Mouse (Mus musculus): Measurements from ENCODE around the gene Grn.

DNA sequence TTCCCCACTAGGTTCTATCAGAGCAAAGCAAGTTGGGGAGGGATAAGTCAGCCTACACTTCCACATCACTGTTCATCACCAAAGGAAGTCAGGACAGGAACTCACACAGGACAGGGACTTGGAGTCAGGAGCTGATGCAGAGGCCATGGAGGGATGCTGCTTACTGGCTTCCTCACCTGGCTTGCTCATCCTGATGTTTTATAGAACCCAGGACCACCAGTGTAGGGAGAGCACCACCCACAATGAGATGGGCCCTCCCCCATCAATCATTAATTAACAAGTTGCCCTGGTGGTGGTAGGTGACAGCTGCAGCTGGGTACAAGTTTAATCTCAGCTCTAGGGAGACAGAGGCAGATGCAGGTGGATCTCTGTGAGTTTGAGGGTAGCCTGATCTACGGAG, 13.0 kb upstream of the Grn start:
- no peak for TF ChIP-seq CHD2 (IDR thresholded peaks at IDR 0.05; ENCODE audit: low read depth, low read length)
- TF ChIP-seq MAFK (IDR thresholded peaks at IDR 0.05; ENCODE audit: insufficient read depth, low read depth, low read length), result no peak
